ENCODE assay signal across 25 mouse cellular contexts in the genomic region with DNA sequence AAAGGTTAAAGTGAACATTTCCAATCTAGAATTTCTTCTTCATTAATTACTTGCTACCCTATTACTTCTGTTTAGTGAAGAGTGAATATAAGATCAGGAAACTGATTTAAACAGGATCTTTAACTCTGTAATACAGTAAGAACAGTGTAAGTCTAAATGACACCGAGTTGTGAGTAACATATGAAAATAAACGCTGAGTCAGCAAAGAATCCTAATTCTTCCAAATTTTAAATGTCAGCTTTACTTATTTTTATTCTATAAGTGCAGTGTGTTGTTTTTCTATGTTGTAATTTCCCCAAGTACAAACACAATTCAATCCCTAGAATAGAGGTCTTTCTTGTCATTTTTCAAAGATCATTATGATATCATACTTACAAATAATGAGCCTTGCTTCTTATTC.
"Had no signal": no experiment of that assay in that cellular context is flagged by ENCODE, and none has a peak within 500 bp of the region (broad histone marks: within the 10 kb centered on the region; RNA-seq: fewer than 3 reads in every experiment).

No protein-coding gene starts in this region.

- H3K4me1 ChIP-seq: embryonic facial prominence, embryonic 10.5 days; embryonic facial prominence, embryonic 12.5 days; embryonic facial prominence, embryonic 13.5 days; embryonic facial prominence, embryonic 15.5 days; forebrain, embryonic 10.5 days; forebrain, embryonic 12.5 days; forebrain, embryonic 13.5 days; forebrain, embryonic 15.5 days; heart, embryonic 10.5 days had no signal

- H3K27ac ChIP-seq: embryonic facial prominence, embryonic 10.5 days; embryonic facial prominence, embryonic 12.5 days; embryonic facial prominence, embryonic 13.5 days; embryonic facial prominence, embryonic 15.5 days; forebrain, embryonic 10.5 days; forebrain, embryonic 12.5 days; forebrain, embryonic 13.5 days; forebrain, embryonic 15.5 days; gastrocnemius, adult 2 months; heart, adult 2 months; heart, embryonic 10.5 days had no signal

- H3K27me3 ChIP-seq: embryonic facial prominence, embryonic 12.5 days; embryonic facial prominence, embryonic 13.5 days; embryonic facial prominence, embryonic 15.5 days; forebrain, embryonic 12.5 days; forebrain, embryonic 13.5 days; forebrain, embryonic 15.5 days had no signal

- H3K4me2 ChIP-seq: embryonic facial prominence, embryonic 12.5 days; embryonic facial prominence, embryonic 13.5 days; embryonic facial prominence, embryonic 15.5 days; forebrain, embryonic 12.5 days; forebrain, embryonic 13.5 days; forebrain, embryonic 15.5 days had no signal

- H3K36me3 ChIP-seq: embryonic facial prominence, embryonic 10.5 days; embryonic facial prominence, embryonic 12.5 days; embryonic facial prominence, embryonic 13.5 days; embryonic facial prominence, embryonic 15.5 days; forebrain, embryonic 10.5 days; forebrain, embryonic 12.5 days; heart, embryonic 10.5 days had no signal

- H3K9ac ChIP-seq: embryonic facial prominence, embryonic 12.5 days; embryonic facial prominence, embryonic 13.5 days; embryonic facial prominence, embryonic 15.5 days; forebrain, embryonic 12.5 days; forebrain, embryonic 13.5 days; forebrain, embryonic 15.5 days; forebrain, postnatal 0 days had no signal

- DNase-seq: cerebellum, adult 9-10 months; cerebellum, adult 9-11 months; cerebellum, postnatal 10 days; cerebellum, postnatal 14 days; cerebellum, postnatal 25 days; cerebellum, postnatal 36 days; embryo, embryonic 11 days; forebrain, postnatal 0 days; gastrocnemius, adult 2 months; gastrocnemius, postnatal 10 days; gastrocnemius, postnatal 25 days; gastrocnemius, postnatal 36 days; heart, adult 11 months; heart, adult 18-20 months; heart, adult 2 months had no signal

- H3K9me3 ChIP-seq: embryonic facial prominence, embryonic 10.5 days; embryonic facial prominence, embryonic 12.5 days; embryonic facial prominence, embryonic 13.5 days; embryonic facial prominence, embryonic 15.5 days; forebrain, embryonic 10.5 days; forebrain, embryonic 12.5 days; forebrain, embryonic 13.5 days; forebrain, embryonic 15.5 days; heart, embryonic 10.5 days had no signal

- H3K4me3 ChIP-seq: embryonic facial prominence, embryonic 10.5 days; embryonic facial prominence, embryonic 12.5 days; embryonic facial prominence, embryonic 13.5 days; embryonic facial prominence, embryonic 15.5 days; erythroblast, embryonic 14.5 days; forebrain, embryonic 10.5 days; forebrain, embryonic 12.5 days; forebrain, embryonic 13.5 days; forebrain, embryonic 15.5 days; gastrocnemius, adult 2 months; heart, adult 2 months; heart, embryonic 10.5 days had no signal
